Mouse (Mus musculus) c-Kit-positive CD71-negative TER-119-negative erythroid progenitor cells, embryonic 14.5 days (primary cell): ENCODE data around the gene 1810009A15Rik.
"Not testable (repeated sequence)": the region's sequence is repeated elsewhere in the genome, so short reads cannot be mapped to it uniquely, and the experiment has no call there.

Source experiments
- DNase-seq: peaks from one replicate; pipeline ENCODE4 v3.0.0-alpha.2; 2013; ENCODE audit warnings: low read depth

1810009A15Rik gene

GRCm38 (mm10) chr19:8888511-8889385 is at the start of gene 1810009A15Rik, which contains the start of gene Gm49416:
Gene 1810009A15Rik, plus strand, starts transcription at chr19:8888853.
Gene Gm49416, plus strand, starts transcription at chr19:8888926.
- DNase-seq = peak; percentile 94

GRCm38 (mm10) chr19:8839103-8839907 is 49.3 kb upstream of the 1810009A15Rik start, which contains the start of gene Gng3:
Gene Gng3, minus strand, starts transcription at chr19:8839194.
- DNase-seq = no peak

- no peak for DNase-seq
Measured at GRCm38 (mm10) chr19:8839908-8840791, 48.5 kb upstream of the 1810009A15Rik start.

- DNase-seq = no peak
Measured at GRCm38 (mm10) chr19:8841012-8841411, 47.6 kb upstream of the 1810009A15Rik start.

GRCm38 (mm10) chr19:8842961-8843360 is 45.7 kb upstream of the 1810009A15Rik start:
- DNase-seq = no peak

- peak; percentile 83 for DNase-seq
Measured at GRCm38 (mm10) chr19:8844371-8845129, 44.1 kb upstream of the 1810009A15Rik start.

GRCm38 (mm10) chr19:8848356-8848755 is 40.3 kb upstream of the 1810009A15Rik start:
- DNase-seq = no peak

- DNase-seq = no peak
Measured at GRCm38 (mm10) chr19:8850402-8850901, 38.2 kb upstream of the 1810009A15Rik start, which contains the start of gene Lrrn4cl. Gene Lrrn4cl, plus strand, starts transcription at chr19:8850768.

GRCm38 (mm10) chr19:8851639-8852038 is 37.0 kb upstream of the 1810009A15Rik start:
- no peak for DNase-seq

GRCm38 (mm10) chr19:8852236-8852928 is 36.3 kb upstream of the 1810009A15Rik start:
- DNase-seq = no peak

GRCm38 (mm10) chr19:8853117-8853516 is 35.5 kb upstream of the 1810009A15Rik start:
- no peak for DNase-seq

GRCm38 (mm10) chr19:8857689-8858088 is 31.0 kb upstream of the 1810009A15Rik start:
- peak; percentile 59 for DNase-seq

- no peak for DNase-seq
Measured at GRCm38 (mm10) chr19:8859018-8859417, 29.6 kb upstream of the 1810009A15Rik start.

GRCm38 (mm10) chr19:8864265-8864664 is 24.4 kb upstream of the 1810009A15Rik start:
- DNase-seq = no peak

GRCm38 (mm10) chr19:8870381-8870780 is 18.3 kb upstream of the 1810009A15Rik start:
- not testable (repeated sequence) for DNase-seq

GRCm38 (mm10) chr19:8870838-8871237 is 17.8 kb upstream of the 1810009A15Rik start:
- no peak for DNase-seq

GRCm38 (mm10) chr19:8871267-8872186 is 17.1 kb upstream of the 1810009A15Rik start, which contains the start of gene Ubxn1:
Gene Ubxn1, plus strand, starts transcription at chr19:8871496.
- peak; percentile 94 for DNase-seq

- no peak for DNase-seq
Measured at GRCm38 (mm10) chr19:8872266-8872840, 16.3 kb upstream of the 1810009A15Rik start.
